Mouse (Mus musculus): ENCODE measurements at regions not wholly inside any gene's neighbourhood (a gene's known extent, or its start where the extent isn't known, plus 50 kb on each side); places are given as distances from the start of the nearest gene placed in this dataset.

GRCm38 (mm10) chr1:35000801-35001200, 151.0 kb downstream of the Plekhb2 start:
- TF ChIP-seq POLR2A (IDR thresholded peaks at IDR 0.05; ENCODE audit: borderline replicate concordance, extremely low read depth, insufficient read depth, insufficient read length, poor library complexity, severe bottlenecking) (no peak), CTCF (IDR thresholded peaks at IDR 0.05; ENCODE audit: borderline replicate concordance, extremely low read depth, insufficient read depth, insufficient read length) (no peak)

All from brain, embryonic 14.5 days (tissue).